Mouse (Mus musculus): ENCODE measurements around the gene Gm8369. TPM values are rescaled to one million over a fixed set of nuclear protein-coding genes. Genes with fewer than 3 reads are reported as not detected.
"Not testable (repeated sequence)": the region's sequence is repeated elsewhere in the genome, so short reads cannot be mapped to it uniquely, and the experiment has no call there.

Gm8369 gene
- total RNA-seq (2021), result under 1 TPM in 1 of 2 experiments, not detected in 1; 0.10 TPM

GRCm38 (mm10) chr19:11485746-11486145 is at the start of gene Gm8369:
Gene Gm8369, plus strand, starts transcription at chr19:11485938.
- intact Hi-C loops (cut with DNase I), result no loop called here
- DNase-seq, result no peak

DNA sequence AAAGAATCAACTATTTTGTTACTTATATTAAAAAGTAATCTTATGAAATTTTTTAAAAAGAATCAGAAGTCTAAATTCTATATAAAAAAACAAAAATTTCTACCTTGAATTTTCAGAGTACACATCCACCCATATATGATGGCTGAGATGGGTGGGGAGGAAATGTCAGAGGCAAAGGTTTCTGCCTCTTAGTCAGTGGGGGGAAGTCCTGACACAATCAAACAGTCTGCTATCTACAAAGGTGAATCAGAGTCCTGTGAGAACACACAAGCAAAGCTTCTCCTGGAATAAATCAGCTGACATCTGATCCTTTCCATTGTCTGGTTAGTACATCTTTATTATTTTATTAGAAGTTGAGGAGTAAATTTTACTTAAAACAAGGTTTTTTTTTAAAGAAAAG is 42.4 kb upstream of the Gm8369 start, which contains the start of gene Ms4a4b:
Gene Ms4a4b (plus strand): TSS at position 216 of the 400 bp plus-strand sequence.
- intact Hi-C loops (cut with DNase I), result no loop called here
- no peak for DNase-seq

- DNase-seq, result no peak
- intact Hi-C loops (cut with DNase I), result no loop called here
Measured at GRCm38 (mm10) chr19:11443964-11444363, 41.8 kb upstream of the Gm8369 start.

DNA sequence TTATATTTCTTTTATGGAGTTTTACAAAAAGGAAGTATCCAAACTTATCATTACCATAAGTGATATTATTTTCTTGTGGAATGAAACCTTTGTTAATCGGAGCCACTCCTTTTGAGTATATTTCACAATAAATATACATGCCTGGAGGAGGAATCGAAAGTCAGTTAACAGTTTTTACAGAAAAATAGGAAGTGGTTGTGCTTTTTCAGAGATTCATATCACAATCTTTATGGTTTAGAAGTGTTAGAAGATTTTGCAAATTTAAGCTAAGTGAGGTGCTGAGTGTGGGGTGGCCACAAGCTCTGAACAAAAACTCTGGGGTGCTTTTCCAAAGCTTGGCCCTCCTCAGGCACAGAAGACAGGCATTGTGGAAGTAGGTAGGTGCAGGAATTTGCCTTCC is 38.5 kb upstream of the Gm8369 start:
- intact Hi-C loops (cut with DNase I), result no loop called here
- DNase-seq, result no peak

DNA sequence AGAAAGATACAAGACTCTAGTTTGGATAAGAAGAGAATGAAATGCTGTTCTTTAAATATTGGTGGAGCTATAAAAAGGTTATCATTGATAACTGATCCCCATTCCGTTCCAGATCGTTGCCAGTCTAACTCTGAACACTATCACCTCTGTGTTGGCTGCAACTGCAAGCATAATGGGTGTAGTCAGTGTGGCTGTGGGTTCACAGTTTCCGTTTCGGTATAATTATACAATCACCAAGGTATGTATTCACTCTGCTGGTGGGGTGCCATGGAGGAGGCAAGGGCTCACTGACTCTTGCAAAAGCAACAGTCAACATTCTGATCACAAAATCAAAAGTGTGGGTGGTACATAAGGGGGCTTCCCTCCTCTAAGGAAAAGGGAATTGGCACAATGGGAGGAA is 26.7 kb upstream of the Gm8369 start:
- intact Hi-C loops (cut with DNase I); DNase-seq: not testable (repeated sequence)

GRCm38 (mm10) chr19:11464795-11465194 is 20.9 kb upstream of the Gm8369 start:
- intact Hi-C loops (cut with DNase I); DNase-seq: not testable (repeated sequence)

DNA sequence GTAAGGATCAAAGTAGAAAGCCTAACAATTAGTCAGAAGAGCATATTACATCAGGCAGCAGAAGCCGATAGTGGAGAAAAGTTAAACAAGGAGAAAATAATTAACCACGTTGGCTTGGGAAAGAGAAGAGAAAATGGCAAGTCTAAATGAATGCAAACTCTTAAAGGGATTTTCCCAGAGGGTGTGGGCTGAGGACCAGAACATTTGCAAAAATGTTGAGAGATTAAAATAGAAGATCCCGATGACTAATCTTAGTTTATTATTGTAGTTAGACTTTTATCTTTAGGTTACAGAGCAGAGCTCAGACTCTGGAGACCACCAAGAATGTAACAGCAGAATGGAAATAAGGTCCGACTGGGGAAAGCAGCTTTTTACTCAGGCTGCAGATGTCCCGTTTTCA is 19.3 kb upstream of the Gm8369 start:
- intact Hi-C loops (cut with DNase I), result no loop called here
- no peak for DNase-seq

DNA sequence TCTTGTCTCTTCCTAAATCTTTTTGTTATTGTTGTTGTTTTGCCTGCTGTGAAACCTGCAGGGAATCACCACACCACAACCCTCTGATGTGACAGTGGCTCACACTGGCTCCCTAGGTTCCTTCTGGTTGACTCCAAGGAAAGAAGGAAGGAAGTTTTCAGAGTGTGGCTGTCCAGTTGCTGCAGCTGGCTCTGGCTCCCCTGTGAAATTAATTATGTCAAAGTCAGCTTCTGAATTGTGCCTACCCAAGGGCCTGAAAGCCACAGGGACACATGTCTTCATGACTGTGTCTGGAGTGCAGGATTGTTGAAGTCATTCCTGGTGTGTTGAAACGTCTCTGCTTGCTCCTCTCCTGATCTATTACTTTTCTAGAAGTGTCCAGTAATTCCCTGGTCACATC is 17.4 kb upstream of the Gm8369 start:
- DNase-seq; intact Hi-C loops (cut with DNase I): not testable (repeated sequence)

DNA sequence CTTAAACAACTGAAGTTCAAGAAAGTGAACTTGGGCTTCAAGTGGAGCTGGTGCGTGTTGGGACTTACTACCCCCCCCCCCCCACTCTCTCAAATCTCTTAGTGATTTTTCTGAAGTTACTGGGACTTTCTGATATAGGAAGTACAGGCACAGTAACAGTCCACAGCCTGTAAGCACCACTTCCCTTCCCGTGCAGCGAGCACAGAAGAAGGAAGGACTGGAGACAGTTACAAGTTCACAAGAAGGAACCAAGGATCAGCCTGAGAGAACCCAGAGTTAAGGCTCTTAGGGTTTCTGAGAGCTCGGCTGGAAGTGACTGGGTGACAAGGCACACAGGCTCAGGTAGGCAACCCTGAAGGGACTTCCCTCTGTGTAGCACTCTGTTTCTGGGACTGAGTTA is 16.5 kb upstream of the Gm8369 start, which contains the start of gene Ms4a6c:
Gene Ms4a6c (plus strand): TSS at position 152 of the 400 bp plus-strand sequence.
- DNase-seq; intact Hi-C loops (cut with DNase I): not testable (repeated sequence)

DNA sequence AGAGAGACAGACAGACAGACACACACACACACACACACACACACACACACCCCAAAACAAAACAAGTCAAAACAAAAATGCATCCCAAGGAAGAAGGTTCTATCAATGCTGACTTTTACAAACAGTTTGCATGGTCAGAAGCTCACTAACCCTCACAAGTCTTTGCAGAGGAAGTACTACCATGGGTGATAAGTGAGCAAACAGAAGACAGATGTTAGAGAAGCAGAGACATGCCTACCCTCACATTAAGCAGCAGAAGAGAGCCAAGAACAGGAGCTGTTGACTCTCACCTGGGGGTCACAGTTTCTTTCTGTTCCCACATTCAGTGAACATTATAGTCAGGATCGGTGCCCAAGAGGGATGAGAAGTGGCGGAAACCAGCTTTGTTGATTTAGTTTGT is 6.0 kb upstream of the Gm8369 start:
- intact Hi-C loops (cut with DNase I), result no loop called here
- no peak for DNase-seq

DNA sequence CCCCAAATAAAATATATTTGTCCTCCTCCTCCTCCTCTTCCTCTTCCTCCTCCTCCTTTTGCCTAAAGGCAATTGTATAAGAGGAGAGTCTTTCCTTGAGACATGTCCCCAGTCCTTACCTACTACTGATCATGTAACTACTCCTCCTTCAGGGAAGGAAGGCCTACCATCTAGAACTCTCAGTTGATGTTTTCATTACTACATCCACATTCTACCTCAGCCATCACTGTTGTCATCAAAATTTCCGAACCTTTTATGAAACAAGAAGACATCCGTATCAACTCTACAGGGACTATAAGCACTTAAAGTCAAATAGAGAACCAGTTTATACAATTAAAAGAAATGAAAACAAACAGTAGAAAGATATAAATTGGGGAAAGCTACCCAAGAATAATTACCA is 3.1 kb upstream of the Gm8369 start:
- DNase-seq, result no peak
- intact Hi-C loops (cut with DNase I), result no loop called here

DNA sequence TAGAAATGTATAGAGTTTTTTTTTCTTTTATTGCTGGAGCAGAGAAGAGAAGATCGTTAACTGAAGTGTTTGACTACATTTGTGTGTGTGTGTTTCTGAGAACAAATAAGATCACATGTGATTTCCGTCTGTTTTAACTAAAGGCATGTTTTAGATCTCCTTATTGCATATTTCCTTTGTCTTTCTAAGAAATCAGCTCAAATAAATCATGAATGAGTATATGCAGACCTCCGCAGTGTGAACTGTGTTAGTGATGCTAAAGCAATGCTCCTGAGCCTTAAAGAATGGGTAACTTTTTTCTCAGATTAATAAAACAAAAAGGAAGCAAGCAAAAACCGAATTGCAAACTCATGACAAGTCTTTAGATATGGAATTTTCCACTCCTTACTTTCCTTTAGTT is 1.8 kb upstream of the Gm8369 start:
- no peak for DNase-seq
- intact Hi-C loops (cut with DNase I), result no loop called here

DNA sequence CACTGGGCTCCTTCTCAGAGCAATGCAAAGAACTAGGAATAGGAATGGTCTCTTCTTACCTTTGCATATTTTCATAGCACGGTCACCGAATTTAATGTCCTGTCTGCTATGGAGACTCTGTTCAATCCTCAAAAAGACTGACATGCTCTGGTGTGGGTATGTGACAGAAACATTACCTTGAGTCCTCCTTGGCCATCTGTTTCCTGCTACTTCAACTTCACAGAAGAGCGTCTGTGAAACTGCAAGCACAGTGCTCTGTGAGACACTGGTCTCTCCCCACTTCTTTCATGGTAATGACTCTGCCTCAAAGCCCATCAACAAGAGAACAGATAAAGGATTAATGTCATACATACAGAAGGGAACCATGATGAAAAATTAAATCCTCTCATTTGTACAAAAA is 1.4 kb upstream of the Gm8369 start:
- DNase-seq, result no peak
- intact Hi-C loops (cut with DNase I), result no loop called here

DNA sequence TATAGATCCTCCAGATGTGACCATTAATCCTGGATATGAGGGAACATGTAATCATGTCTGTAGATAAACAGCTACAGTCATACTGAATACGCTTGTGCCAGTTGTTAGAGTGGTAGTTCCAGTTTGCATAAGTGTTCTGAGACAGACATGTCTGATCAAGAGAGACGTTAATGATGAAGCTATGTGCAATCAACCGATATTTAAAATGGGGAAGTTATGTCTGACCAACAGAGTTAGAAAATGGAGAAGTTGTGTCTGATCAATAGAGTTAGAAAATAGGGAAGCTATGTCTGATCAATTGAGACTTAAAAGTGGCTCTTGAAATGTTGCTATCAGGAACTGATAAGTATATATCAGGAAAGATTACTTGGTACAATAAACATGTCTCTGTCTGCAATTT is 472 bp upstream of the Gm8369 start:
- intact Hi-C loops (cut with DNase I), result no loop called here
- DNase-seq, result no peak

DNA sequence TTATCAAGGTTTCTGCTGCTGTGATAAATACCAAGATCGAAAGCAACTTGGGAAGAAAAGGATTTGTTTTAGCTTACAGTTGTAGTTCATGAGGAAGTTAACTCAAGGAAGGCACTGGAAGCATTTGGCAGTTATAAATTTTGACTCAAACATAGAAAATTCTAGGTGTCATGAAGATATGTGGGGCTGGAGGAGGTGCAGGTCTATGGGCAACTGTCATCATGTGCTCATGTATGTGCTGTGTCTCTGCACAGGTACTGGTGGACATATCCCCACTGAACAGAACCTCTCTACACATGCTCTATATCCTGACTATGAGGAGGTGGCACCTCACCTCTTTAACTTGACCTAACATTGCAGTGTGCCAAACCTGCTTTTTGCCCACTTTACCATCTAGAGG is 861 bp downstream of the Gm8369 start:
- DNase-seq, result no peak
- intact Hi-C loops (cut with DNase I), result no loop called here

DNA sequence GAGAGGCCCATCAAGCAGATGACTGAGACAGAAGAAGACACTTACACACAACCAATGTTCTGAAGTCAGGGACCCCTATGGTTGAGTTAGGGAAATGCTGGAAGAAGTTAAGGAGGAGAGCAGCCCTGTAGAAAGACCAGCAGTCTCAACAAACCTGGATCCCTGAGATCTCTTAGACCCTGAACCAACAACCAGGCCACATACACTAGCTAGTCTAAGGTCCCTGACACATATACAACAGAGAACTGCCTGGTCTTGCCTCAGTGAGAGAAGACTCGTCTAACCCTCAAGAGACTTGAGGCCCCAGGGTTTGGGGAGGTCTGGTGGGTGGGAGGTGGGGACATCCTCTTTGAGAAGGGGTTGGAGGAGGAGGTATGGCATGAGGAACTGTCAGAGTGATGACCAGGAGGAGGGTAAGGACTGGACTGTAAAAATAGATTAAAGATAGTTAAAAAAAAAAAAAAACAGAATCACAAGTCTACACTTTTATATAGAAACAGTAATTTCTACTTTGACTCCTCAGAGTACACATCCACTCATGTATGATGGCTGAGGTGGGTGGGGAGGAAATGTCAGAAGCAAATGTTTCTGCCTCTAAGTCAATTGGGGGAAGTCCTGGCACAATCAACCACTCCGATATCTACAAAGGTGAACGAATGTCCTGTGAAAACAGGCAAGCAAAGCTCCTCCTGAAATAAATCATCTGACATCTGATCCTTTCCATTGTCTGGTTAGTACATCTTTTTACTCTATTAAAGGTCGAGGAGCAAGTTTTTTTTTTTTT is 5.9 kb downstream of the Gm8369 start:
- intact Hi-C loops (cut with DNase I), result no loop called here

GRCm38 (mm10) chr19:11492671-11493070 is 6.9 kb downstream of the Gm8369 start:
- no peak for DNase-seq
- intact Hi-C loops (cut with DNase I), result no loop called here

More for the DNA sequence above, 5.9 kb downstream of the Gm8369 start:
- DNase-seq, result no peak

DNA sequence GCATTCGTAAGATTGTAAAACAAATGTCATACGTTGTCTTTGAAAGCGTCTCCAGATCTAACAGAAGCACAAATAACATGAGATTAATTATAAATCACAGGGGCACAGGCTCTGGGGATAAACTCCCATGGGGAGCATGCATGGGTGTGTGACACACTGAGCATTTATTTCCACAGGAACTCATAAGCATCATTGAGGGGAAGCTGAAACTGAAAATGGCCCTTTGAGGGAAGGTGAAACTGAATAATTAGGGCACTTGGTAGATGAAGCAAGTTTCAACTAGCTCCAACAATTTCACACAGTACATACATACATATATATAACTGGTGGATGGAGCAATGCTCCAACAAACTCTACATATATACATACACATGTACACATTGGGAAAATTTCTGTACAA is 8.8 kb downstream of the Gm8369 start:
- DNase-seq, result no peak
- intact Hi-C loops (cut with DNase I), result no loop called here

GRCm38 (mm10) chr19:11496361-11496760 is 10.6 kb downstream of the Gm8369 start:
- intact Hi-C loops (cut with DNase I), result no loop called here
- no peak for DNase-seq

DNA sequence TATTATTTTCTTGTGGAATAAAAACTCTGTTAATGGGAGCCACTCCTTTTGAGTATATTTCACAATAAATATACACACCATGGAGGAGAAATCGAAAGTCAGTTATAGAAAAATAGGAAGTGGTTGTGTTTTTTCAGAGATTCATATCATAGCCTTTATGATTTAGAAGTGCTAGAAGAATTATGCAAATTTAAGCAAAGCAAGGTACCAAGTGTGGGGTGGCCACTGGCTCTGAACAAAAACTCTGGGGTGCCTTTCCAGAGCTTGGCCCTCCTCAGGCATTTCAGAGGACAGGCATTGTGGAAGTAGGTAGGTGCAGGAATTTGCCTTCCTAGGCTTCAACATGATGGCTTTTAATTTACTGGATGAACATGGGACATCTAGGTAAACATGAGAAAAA is 11.6 kb downstream of the Gm8369 start:
- intact Hi-C loops (cut with DNase I); DNase-seq: not testable (repeated sequence)

DNA sequence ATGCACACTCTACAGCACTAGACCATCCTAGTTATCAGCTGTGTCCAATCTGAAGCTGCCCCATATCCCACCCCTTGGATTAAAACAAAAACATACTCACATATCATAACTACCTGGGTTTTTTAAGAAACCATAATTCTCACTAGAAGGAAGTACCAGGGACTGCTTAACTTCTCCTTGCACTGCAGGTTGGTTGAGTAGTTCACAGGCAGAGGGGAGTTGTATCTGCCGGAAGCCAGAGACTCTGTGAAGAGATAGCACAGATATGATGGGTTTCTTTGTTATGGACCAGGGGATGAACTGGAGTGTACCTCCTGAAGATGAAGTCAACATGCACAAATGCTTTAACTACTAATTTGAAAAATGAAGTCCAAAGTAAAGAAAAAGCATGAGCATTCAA is 15.1 kb downstream of the Gm8369 start:
- intact Hi-C loops (cut with DNase I), result no loop called here
- DNase-seq, result no peak

DNA sequence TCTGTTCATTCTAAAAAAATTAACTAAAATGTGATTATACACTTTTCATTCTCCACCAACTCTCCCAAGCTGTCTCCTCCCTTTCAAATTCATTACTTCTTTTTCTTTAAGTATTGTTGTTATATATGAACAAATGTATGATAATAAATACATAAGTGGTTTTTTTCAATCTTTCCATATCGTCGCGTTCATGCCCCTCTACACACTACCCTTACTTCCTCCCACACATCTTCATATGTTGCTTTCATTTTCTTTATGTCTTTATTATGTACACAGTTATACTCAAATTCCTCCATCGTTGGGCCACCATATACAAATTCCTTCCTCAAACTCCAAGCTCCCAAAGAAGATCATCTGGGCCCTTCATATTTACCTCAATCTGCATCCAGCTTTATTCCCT is 15.6 kb downstream of the Gm8369 start:
- intact Hi-C loops (cut with DNase I), result no loop called here
- DNase-seq, result no peak

DNA sequence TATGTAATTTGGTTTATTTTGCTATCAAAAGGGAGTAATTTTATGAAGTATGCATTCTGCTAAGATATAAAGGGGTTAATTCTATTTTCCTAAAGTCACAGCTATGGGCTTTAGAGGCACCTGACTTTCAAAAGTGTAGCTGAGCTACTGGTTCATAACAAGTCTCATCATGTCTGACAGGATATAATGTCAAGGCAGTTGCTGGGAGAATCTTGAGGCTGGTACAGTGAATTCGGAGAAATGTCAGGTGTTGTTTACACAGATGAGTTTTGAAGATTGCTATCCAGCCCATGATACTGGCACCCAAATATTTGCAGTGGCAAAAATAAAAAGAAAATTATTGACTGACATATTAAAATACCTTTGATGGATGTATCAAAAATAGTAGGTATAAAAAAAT is 19.1 kb downstream of the Gm8369 start:
- intact Hi-C loops (cut with DNase I), result no loop called here
- DNase-seq, result no peak
